Mouse (Mus musculus): ENCODE measurements around the gene Eps8l1.
A peak's percentile ranks its signal among the peaks of the same experiment; 100 is the strongest.

Gene Eps8l1

DNA sequence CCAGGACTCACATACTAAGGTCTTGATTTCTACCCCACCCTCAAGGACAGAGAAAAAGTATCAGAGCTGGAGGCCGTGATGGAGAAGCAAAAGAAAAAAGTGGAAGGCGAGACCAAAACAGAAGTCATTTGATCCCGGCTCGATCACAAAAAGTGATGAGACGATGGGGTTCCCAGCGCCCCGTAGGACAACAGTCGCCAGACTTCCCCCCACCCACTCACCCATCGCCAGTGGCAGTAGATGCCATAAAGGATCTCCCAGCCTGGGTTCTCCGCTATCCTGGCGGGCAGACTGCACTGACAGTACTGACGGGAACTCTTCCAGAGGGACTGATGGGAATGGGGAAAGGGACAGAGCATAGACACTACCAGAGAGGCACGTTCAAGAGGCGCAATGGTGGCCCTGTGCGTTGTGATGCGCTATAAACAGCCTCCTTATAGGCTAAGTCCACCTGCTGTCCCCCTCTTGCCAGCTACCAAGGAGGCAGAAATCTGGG, 18.4 kb downstream of the Eps8l1 start:
- DNase-seq = no peak

DNA sequence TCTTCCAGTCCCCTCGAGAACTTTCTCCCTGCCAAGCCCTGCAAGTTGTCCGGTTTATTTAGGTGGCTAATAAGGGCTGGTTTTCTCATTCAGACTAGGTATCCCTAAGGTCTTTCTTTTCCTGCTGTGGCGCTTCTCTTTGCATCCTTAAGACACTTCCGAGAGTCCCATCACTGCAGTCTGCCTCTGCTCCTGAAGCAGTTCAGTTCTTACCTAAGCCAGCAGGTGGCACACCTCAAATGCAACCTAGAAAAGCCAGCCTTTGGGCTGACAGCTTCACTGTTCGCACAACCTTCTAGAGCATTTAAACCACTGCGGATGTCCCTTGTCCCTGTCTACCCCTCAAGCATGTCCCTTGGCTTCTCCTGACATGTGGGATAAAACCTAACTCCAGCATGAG, 19.2 kb downstream of the Eps8l1 start:
- DNase-seq = peak; percentile 62 to 74

DNA sequence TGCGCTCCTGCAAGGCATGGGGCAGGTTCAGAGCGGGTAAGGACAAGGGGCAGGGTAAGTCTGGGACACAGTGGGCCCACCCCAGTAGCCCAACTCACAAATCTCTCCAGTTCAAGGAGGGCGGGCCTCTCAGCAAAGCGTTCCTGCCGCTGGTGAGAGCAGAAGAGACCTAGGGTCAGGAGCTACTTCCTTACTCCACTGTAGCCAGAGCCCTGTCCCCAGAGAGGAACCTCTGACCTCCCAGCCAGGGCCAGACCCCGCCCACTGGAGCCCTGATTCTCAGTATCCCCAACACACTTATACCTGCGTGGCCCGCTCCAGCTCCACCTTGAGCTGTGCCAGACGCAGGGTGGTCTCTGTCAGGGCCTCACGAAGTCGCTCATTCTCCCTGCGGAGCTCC, 21.8 kb downstream of the Eps8l1 start:
- no peak for DNase-seq

DNA sequence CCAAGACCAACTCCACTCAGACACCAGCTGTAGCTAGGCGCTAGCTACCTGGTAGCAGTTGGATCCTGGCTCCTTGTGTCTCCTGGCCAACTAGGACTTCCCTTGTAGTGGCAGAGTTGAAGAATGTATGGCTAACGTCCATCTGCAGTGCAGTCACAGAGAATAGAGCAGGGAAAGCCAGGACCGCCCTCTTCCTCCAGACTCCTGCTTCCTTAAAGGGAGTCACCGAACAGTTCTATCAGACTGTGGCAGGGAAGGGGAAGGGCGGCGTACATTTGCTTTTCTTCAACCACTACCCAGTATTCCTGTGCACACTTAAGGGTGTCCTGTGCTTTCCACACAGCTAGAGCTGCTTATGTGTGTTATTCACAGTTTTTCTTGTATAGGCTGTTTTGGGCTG, 30.8 kb downstream of the Eps8l1 start:
- DNase-seq = no peak

DNA sequence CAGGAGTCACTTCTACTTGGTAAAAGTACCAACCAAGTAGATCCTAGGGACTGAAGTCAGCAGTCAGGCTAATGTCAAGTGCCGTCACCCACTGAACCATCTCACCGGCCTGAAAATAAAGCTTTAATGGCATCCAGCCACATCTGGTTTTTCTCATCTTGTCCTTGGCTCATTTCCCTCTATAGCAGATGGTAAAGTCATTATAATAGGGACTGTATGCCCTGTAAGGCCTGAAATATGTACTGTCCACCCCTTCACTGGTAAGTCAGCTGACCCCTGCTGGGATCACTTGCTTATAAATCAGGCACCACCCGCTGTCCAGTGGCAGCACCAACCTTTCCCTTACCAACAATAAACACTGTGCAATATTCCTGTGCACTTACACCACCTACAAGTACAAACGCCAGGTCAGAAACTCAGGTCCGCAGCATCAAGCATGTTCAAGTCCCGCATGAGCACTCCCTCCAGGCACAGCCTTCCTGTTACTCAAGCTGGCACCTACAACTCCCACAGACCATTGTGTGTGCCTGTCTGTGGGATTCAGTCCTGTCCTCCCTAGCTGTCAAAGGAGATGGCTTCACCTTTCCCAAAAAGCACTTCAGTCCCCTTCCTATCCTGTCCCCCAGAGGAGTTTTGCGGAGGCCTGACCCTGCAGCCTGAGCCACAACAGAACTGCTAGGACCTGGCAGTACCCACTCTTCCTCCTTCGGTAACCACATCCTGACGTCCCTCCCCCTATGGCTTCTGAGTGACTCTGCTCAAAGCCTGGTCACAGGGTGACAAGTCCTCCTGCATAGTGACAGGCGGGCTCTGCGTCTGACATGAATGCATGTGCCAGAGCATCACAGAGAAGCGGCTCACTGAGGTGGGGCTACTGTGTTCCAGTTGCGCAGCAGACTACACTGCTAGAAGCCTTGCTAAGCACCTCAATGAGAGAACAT, 32.1 kb downstream of the Eps8l1 start:
- peak in 1 of 2 experiments; percentile 12 for DNase-seq

DNA sequence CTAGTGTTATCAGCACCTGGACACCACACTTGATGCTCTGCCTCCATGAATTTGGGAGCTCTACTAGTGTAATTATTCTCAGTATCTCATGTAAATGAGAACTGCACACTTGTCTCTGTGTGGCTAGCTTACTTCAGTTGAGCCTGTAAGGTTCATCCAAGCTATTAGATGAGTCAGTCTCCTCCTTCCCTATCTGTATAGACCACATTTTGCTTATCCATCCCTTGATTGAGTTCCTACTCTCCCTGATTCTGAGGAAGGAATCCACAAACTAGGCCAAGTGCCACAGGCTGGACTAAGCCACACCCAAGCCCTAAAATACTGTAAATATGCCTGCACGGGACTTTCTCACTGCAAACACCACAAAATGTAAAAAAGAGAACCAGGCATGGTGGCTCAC, 33.5 kb downstream of the Eps8l1 start:
- no peak for DNase-seq

DNA sequence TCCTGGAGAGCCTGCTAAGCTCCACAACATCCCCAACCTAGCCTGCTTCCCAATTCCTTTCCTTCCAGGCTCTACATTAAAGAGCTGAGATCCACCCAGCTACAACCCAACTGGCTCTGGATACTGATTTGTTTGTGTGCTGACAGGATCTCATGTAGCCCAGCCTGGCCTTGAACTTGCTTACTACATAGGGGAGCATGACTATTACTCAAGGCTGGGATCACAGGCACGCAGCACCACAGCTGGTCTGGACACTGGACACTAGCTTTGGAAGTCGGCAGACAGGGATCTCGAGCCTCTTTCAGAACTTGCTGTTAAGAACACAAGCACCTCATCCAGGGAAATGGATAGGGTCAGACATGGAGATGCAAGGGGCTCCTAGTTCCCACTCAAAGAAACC, 36.0 kb downstream of the Eps8l1 start:
- no peak for DNase-seq

DNA sequence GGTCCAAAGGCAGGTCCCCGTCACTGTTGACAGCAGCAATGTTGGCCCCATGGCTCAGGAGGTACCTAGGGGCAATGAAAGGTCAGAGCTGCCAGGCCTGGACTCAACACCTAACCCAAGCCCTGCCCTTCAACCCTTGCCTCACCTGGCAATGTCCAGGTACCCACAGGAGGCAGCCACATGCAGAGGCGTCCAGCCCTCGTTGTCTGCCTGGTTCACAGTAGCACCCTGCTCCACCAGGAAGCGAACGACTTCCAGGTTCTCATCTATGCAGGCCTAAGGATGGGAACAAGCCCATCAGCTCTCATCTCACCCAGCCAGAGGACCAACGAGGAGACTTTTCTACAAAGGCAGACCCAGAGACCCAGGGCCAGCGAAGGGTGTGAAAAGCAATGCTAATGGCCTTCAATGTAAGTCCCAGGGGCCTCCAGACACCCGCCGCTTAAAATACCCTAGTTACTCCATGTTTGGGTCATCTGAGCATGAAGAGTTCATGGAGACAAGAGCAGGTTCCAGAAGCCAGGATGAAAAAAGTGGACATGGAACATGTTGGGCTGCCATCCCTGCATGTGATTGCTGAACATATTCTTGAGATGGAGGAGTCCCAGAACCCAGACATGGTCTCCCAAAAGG, 36.9 kb downstream of the Eps8l1 start:
- DNase-seq = no peak

DNA sequence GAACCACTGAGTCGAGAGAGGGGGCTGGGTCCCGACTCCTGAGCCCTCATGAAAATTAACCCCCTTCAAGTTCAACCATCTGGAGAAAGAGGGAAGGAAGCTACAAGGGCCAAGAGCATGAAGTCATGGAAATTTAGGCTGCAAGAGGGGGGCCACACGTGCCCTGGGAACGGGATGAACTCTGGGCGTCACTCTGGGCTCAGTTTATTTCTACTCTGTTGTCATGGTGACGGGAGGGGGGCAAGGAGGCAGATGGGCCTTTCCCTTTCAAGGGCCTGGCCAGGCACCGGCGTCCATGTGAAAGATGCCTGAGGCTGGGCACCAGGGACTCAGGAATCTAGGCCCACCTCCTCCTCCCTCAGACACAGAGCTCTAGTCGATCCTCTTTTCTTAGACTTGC, 37.8 kb downstream of the Eps8l1 start:
- DNase-seq = peak in 1 of 2 experiments; percentile 53

DNA sequence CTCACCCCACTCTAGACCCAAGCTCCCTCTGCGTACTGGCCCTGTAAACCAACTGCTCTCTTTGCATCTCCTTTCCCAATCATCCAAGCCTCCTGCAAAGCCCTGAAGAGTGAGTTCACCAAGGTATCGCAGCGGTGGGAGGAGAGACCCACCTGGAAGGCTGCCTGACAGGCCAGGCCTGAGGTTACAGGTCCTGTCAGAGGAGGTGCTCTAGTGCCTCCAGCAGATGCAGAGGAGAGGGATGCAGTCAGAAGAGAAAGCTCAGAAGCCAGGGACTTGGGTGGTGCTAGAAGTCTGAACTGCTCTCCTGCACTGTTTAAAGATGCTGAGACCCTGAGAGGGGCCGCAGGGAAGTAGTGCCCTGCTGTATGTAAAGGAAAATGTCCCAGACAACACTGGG, 38.6 kb downstream of the Eps8l1 start:
- no peak for DNase-seq

DNA sequence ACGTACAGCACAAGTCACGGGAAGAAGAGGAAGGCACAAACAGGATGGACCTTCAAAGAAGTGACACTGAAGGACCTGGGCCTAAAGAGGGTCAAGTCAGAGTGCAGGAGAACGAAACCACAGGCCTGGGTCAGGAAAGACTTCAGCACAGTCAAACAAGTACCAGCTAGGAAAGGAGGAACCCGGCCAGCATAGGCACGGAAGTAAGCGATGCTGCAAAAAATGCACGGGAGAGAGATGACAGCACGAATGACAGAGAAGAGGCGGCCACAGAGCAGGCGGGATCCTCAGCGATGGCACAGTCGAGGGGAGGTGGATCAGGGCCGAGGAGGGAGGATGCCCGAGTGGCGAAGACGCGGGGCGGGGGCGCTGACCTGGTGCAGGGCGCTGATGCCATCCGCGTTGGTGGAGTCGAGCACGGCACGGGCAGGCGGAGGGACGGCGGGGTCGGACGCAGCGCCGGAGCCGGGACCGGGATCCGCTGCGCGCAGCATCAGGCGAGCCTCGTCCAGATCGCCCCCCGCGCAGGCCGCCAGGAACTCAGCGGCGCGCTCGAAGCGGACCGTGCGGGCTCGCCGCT, 40.5 kb downstream of the Eps8l1 start:
- DNase-seq = peak; percentile 63 to 77

DNA sequence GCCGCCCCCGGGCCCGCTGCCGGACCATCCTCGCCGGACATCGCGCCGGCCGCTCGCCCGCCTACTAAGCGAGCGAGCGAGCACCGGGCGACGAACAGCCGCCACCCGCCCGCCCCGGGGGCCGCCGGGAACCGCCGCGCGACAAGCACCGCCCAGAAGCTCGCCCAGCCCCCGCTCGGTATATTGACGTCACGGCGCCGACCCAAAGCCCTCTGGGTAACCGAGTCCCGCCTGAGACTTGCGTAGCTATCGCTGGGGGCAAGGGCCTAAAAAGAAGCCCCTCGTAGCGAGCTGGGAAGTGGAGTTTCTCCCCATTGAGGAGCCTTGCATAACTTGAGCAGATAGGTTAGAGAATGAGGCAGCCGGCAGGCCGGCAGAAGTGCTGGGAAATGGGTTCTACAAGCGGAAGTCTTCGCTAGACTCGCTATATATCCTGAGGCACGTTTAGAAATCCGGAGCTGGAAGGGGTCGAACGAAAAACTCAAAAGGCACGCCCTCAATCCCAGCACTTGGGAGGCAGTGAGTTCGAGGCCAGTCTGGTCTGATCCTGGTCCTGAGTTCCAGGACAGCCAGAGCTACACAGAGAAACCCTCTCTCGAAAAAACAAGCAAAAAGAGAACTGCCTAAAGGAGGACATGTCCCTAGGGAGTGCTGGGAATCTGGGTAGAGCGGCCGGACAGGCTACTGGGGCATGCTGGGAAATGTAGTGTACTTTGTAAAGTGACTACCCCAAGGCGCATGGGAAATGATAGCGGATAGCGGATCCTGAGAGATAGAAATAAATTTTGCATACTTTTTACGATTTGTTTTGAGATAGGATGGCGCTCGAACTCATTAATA, 41.3 kb downstream of the Eps8l1 start, which contains the start of gene Ppp1r12c:
Gene Ppp1r12c (minus strand): TSS at position 123 of the 840 bp plus-strand sequence.
- DNase-seq = peak; percentile 98

DNA sequence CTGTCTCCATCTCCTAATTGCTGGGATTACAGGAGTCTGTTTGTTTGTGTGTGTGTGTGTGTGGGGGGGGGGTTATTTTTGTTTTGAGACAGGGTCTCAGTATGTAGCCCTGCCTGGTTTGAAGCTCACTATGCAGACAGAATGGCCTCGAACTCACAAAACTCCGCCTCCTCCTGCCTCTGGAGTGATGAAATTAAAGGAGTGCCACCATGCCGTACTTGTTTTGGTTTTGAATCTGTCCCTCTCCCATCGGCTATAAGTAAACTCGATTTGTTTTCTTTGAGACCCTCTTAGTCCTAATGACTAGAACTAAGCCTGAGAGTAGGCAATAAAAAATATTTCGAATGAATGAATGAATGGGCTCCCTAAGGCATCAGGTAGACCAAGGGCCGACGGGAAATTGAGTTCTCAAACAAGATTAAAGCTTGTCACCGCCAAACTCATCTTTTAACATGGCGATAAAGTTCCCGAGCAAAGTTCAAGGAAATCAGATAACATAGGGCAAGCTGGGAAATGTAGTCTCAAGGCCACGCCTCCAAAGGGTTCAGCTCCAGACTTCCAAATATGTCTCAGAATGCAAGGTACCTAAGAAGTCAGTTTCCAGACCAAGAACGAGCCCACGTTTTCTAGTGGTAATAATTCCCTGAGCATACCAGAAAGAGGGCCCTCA, 42.1 kb downstream of the Eps8l1 start:
- DNase-seq = peak; percentile 46 to 60

DNA sequence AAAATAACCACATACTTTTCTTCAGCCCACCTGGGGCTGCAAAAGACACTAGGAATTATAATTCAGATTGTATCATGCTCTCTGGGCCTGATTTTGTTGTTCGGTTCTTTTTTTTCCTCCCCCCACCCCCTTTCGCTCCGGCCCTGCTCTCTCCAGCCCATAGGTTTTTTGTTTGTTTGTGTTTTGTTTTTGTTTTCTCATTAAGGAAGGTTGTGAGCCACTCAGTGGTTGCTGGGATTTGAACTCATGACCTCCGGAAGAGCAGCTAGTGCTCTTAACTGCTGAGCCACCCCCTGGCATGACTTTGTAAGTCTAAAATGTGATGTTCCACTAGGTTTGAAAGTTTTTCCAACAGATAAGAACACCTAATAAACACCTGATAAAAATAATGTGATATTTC, 42.6 kb downstream of the Eps8l1 start:
- DNase-seq = no peak

DNA sequence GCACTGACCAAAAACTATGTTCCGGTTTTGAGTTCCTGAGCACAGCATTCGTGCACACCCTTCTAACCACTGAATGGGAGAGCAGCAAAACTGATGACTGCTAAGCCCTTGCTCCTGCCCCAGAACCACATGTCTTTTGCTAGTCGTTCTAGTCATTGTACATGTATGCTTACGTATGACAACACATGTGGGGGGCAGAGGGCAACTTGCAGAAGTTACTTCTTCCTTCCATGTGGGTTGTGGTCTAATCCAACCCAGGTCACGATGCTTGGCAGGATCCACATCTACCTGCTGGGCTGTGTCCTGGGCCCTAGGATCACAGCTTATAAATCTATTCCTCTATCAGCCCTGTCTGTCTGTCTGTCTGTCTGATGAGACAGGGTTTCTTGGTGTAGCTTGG, 43.4 kb downstream of the Eps8l1 start:
- no peak for DNase-seq

DNA sequence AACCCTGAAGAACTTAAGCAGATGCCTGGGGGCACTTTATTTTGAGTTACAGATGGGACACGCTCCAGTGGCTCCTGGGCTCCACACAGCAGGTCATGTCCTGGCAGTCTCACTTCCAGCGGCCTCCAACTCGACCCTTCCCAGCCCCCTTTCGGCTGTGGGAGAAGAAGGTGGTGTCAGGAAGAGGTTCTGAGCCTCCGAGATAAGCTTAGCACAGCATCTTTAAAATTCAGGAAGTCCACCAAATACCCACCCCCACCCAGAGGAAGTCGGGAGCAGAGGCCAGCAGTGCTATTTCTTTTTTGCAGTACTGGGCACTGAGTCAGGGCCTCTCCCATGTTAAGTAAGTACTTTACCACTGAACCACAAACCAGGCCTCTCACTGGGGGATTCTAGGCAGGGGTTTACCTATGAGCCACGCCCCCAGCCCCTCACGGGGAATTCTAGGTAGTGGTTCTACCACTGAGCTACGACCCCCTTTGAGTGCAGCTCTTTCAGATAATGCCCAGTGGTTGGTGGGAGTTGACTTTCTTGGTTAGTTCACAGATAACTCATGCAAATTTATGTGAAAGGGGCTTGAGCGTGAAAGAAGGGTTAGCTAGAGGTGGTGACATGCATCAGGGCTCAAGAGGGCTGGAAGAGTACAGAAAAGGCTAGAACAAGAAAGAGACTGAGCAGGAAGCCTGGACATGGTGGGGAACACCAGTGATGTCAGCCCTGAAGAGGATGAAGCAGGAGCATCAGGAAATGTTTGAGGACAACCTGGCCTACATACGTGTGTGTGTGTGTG, 44.4 kb downstream of the Eps8l1 start:
- DNase-seq = no peak

DNA sequence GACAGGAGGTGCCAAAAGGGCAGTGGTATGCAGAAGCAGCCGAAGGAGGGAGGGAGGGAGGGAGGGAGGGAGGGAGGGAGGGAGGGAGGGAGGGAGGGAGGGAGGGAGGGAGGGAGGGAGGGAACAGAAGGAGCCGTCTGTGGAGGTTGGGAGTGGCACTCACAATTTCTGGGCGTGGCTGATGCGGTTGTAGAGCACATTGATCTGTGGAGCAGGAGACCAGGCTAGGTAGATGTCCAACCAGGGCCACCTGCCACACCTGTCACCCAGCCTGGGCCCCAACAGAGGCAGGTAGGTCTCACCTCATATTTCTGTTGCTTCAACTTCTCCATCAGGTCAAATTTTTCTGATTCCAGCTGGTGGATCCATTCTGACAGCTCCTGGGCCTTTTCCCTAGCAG, 46.7 kb downstream of the Eps8l1 start:
- DNase-seq = no peak

DNA sequence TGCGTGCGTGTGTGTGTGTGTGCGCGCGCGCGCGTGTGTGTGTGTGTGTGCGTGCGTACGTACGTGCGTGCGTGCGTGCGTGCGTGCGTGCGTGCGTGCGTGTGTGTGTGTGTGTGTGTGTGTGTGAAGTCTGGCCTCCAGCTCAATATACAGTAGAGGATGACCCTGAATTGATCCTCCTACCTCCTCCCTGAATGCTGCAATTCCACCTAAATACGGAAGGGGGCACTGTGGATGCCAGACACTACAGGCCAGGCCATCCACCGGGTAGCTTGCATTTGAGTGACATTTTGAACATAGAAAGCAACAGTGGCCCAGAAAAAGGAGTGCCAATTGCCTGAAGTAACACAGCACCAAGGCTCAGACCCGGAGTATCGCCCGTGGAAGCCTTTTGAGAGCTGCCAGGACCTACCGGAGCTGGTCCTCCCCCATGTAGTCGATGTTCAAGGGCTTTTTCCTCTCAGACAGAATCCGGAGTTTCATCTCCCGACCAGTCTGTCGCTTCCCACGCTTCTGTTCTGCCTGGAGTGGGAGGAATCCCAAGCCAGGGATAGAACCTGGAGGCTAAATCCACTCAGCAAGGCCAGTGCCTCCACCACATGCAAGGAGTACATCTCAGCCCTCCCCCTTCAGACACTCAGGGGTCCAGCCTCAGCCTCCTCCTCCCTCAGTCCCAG, 47.7 kb downstream of the Eps8l1 start:
- no peak for DNase-seq

DNA sequence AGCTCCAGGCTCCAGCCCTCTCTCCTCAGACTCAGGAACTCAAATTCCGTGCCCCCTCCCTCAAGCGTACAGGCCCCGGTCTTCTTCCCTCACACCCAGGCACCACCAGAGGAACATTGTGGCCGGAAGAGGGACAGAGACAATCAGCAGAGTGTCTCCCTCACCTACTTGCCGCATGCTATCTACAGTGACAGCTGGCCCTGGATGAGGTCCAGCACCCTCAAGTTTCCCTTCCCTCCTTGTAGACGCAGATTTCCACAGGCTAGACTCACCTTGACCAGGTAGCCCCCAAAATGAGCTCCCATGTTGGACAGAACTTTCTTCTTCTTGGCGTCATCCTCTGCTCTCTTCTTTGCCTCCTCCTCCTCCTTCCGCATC, 48.3 kb downstream of the Eps8l1 start:
- no peak for DNase-seq

DNA sequence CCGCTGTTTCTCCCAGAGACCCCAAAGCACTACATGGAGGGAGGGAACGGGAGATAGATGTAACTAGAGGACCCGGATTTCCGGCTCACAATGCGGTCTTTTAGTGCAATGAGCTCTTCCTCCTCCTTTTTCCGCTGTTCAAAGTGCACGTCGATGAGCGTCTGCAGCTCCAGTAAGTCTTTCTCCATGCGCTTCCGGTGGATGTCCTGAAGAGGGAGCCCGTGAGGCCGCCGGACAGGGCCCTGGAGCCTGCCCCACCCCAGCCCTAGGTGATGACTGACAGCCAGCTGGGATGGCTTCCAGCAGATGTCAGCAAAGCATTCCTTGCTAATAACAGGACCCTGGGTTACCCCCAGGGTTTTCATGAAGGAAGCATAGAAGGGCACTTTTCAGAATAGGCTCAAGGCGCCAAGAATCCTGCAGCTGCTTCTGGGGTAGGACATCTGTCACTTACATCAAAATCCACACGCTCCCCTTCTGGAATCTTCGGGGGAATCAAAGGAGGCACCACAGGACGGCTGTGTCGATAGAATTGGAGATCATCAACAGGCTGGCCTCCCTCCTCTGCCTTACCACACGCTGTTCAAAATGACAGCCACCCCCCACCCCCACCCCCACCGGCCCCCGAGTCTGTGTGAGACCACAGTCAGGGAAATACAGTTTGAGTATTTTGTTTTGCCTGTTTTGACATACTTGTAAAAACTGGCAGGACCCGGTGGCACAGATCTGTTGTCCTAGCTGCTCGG, 49.6 kb downstream of the Eps8l1 start:
- peak; percentile 57 to 75 for DNase-seq

Data from cerebellum, postnatal 25 days (tissue).